Mouse (Mus musculus) liver, postnatal 0 days (tissue): Measurements from ENCODE around the gene Gm10644.

Experiments used
- CTCF ChIP-seq: sonication (generic); IDR thresholded peaks from 2 replicates; pipeline ENCODE4 v1.5.1; 2016; ENCODE audit warnings: antibody characterized with exemption, low read depth
- EP300 ChIP-seq: IDR thresholded peaks from 2 replicates; pipeline ENCODE4 v1.6.1; 2016; ENCODE audit warnings: antibody characterized with exemption, low read depth, mild to moderate bottlenecking

DNA sequence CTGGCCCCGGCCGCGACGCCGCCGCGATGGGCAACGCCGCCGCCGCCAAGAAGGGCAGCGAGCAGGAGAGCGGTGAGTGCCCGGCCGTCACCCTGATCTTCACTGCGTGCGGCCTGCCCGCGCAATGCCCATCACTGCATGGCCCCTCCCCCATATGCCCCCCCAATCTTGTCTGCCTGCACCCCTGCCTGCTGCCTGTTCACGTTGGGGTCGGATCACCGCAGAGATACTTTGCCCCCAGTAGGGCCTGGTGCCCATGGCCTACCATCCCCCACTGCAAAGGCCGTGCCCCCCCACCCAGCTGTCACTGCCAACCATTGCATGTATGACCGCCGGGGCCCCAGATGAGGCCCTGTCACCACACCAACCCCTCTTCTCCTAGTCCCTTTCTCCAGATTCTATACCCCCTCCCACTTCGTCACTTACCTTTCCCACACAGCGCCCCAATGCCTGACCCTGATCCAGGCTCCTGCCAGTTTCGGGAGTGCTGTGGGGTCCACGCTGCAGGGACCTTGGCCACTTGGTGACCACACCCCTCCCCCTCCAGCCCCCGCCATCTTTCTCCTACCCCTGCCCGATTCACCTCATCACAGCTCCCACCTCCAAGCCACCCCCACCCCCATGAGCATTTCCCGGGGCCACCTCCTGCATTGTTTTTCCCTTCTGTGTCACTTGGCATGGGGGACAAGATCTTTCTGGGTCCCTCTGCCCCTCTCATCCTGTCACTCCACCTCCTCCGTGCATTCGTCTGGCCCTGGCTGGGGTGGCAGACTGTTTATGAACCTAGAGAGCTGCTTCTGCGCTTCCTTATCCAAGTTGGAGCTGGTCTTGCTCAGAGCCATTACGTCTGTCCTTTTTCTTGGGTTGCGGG lies 18.4 kb upstream of the Gm10644 start:
- TF ChIP-seq CTCF (no peak), EP300 (no peak)
